Mouse (Mus musculus) small intestine, adult 2 months (tissue): ENCODE data around the gene Rad51b.

ENCODE experiments used
- CTCF ChIP-seq: fragments of 200-500 bp; IDR thresholded peaks from 2 replicates; pipeline ENCODE4 v1.5.1; 2012; ENCODE audit warnings: low read depth, mild to moderate bottlenecking, control low read depth, inconsistent platforms, low read length, moderate library complexity, mixed read lengths; ENCODE audit not compliant: insufficient replicate concordance, insufficient read length; ENCODE audit errors: extremely low read depth
- POLR2A ChIP-seq: fragments of 200-500 bp; IDR thresholded peaks from 2 replicates; pipeline ENCODE4 v1.6.1; 2012; ENCODE audit warnings: low read depth, mild to moderate bottlenecking, control low read depth, inconsistent platforms, low read length, moderate library complexity

GRCm38 (mm10) chr12:79470113-79470512 is 173.0 kb downstream of the Rad51b start:
- no peak for TF ChIP-seq POLR2A
- TF ChIP-seq CTCF, result no peak
